Mouse (Mus musculus) kidney, postnatal 0 days (tissue): ENCODE measurements around the gene Olfr1424. TPM values are rescaled to one million over a fixed set of nuclear protein-coding genes. Genes with fewer than 3 reads are reported as not detected.

ENCODE experiments used
- ATAC-seq: fragments of 200-750 bp; cut with Nextera tagmentation; replicated peaks from 2 replicates; pipeline ENCODE4 v1.8.0; 2017; ENCODE audit warnings: low read depth, moderate number of reproducible peaks, moderate TSS enrichment, moderate library complexity; ENCODE audit not compliant: low FRiP score
- DNase-seq: peaks from one replicate; pipeline ENCODE4 v3.0.0-alpha.2; 2016; ENCODE audit warnings: low spot score
- H3K27ac ChIP-seq: fragments of 300-500 bp; sonication (generic); 2 replicates; pipeline ENCODE4 v1.5.1; 2014; ENCODE audit warnings: mild to moderate bottlenecking
- H3K27me3 ChIP-seq: fragments of 300-500 bp; sonication (generic); 2 replicates; pipeline ENCODE4 v1.6.1; 2014; ENCODE audit warnings: low read length, mixed read lengths; ENCODE audit not compliant: insufficient read depth
- H3K36me3 ChIP-seq: fragments of 300-500 bp; sonication (generic); 2 replicates; pipeline ENCODE4 v1.6.1; 2014; ENCODE audit warnings: low read length, mixed read lengths; ENCODE audit not compliant: insufficient read depth
- H3K4me1 ChIP-seq: fragments of 300-500 bp; sonication (generic); replicated peaks from 2 replicates; pipeline ENCODE4 v1.6.1; 2014; ENCODE audit warnings: antibody characterized with exemption, low read length, mixed read lengths; ENCODE audit not compliant: insufficient read depth
- H3K4me2 ChIP-seq: fragments of 300-500 bp; sonication (generic); 2 replicates; pipeline ENCODE4 v1.6.1; 2014; ENCODE audit warnings: mild to moderate bottlenecking, low read length, moderate library complexity, mixed read lengths
- H3K4me3 ChIP-seq: fragments of 300-500 bp; sonication (generic); replicated peaks from 2 replicates; pipeline ENCODE4 v1.5.1; 2014; ENCODE audit warnings: low read depth, low read length
- H3K9ac ChIP-seq: fragments of 300-500 bp; sonication (generic); 2 replicates; pipeline ENCODE4 v1.6.1; 2014; ENCODE audit warnings: low read depth, low read length
- H3K9me3 ChIP-seq: fragments of 300-500 bp; sonication (generic); replicated peaks from 2 replicates; pipeline ENCODE4 v1.6.1; 2016; ENCODE audit warnings: low read length, inconsistent platforms, mixed read lengths
- CTCF ChIP-seq: IDR thresholded peaks from 2 replicates; pipeline ENCODE4 v1.5.1; 2016; ENCODE audit warnings: antibody characterized with exemption, low read depth, mild to moderate bottlenecking, moderate library complexity
- WGBS: fragments of 180-500 bp; shearing (Covaris S2); extraction: QIAGEN DNeasy Blood & Tissue Kit; methylation state at CpG from one replicate; pipeline ENCODE4 v1.1.7; 2014; 5-methylcytosine and 5-hydroxymethylcytosine counted together
- polyA plus RNA-seq: library from polyadenylated mRNA; unstranded; fragments of >200 nt; fragmentation: Nextera tagmentation; extraction: Ambion mirVana; gene quantifications from 2 replicates; pipeline ENCODE4 v1.2.1, GENCODE M21; 2015

The Olfr1424 gene
- polyA plus RNA-seq, 1 experiment from 2014 or later: not detected

DNA sequence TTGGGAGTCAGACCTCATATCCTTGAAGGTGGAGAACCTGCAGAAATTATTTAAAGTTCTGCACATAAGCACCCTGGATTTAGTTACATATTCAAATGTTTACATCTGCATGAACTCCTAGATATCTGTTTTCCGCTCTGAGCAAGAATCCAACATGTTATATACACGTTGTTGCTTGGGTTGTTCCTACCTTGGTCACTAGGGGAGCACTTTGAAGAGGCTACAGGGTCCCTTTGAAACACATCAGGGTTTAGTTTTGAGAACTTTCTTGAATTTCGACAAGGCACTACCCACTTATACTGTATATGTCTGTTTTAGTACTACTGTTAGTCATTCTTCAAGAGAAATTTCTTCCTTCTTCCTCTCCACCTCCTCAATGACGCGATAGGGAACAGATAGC, 19.3 kb downstream of the Olfr1424 start:
- no peak for ATAC-seq
- WGBS: 91% methylated on average over 5 of the region's 5 CpGs

DNA sequence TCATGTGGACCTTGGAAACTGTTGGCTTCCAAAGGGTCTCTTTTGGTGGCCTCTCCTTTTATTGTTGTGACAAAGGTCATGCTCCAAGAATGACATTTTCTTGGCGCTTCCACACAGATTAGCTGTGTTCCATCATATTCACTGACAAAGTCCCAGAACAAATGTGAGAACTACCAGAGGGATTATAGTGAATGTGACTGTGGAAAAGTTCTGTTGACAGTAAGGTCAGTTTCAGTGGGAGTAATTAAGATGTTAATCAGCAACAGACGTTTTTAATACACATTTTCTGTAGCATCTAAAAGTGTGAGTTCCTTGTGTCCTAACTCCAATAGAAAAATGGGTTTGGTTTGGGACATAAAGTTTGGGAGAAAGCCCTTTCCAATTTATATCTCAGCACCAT, 21.3 kb downstream of the Olfr1424 start, which contains the start of gene Olfr1423:
Gene Olfr1423, minus strand, starts transcription at position 101 of the 400 bp plus-strand sequence.
- Histone ChIP-seq H3K4me1 (no peaks in the 10 kb centered on the region), H3K27ac (no peak within 1 kb of the TSS), H3K9ac (no peak within 1 kb of the TSS), H3K27me3 (no peaks in the 10 kb centered on the region), H3K4me3 (no peak within 1 kb of the TSS), H3K9me3 (no peaks in the 10 kb centered on the region), H3K36me3 (no peaks in the 10 kb centered on the region), H3K4me2 (no peak within 1 kb of the TSS)
- ATAC-seq (no peak), DNase-seq (no peak)
- WGBS: 55% methylated on average over 2 of the region's 2 CpGs
- TF ChIP-seq CTCF: no peak

More for the DNA sequence above, 19.3 kb downstream of the Olfr1424 start:
- no peak overlapping the region for H3K27ac ChIP-seq
- no peak for TF ChIP-seq CTCF
- H3K36me3 ChIP-seq: no peaks in the 10 kb centered on the region
- no peaks in the 10 kb centered on the region for H3K9me3 ChIP-seq
- no peaks in the 10 kb centered on the region for H3K27me3 ChIP-seq
- no peak for DNase-seq
- H3K4me2 ChIP-seq: no peak overlapping the region
- no peak overlapping the region for H3K4me3 ChIP-seq
- H3K9ac ChIP-seq: no peak overlapping the region
- no peaks in the 10 kb centered on the region for H3K4me1 ChIP-seq

DNA sequence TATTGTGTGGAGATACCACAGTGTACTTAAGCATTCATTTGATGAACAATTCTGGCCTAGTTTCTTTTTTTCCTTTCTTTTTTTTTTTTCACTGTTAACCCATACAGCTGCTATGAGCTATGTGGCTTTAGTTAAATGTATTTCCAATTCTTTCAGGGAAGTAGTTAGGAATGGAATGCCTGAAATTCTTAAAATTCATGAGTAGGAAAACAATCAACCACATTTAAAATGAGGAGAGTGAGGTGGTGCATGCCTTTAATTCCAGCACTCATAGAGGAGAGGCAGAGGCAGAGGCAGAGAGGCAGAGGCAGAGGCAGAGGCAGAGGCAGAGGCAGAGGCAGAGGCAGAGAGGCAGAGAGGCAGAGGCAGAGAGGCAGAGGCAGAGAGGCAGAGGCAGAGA, 24.8 kb downstream of the Olfr1424 start:
- DNase-seq (peak; percentile 10), ATAC-seq (no peak)
- Histone ChIP-seq H3K4me2 (no peak overlapping the region), H3K36me3 (no peaks in the 10 kb centered on the region), H3K9me3 (no peaks in the 10 kb centered on the region), H3K4me3 (no peak overlapping the region), H3K4me1 (no peaks in the 10 kb centered on the region), H3K9ac (no peak overlapping the region), H3K27ac (no peak overlapping the region), H3K27me3 (no peaks in the 10 kb centered on the region)
- TF ChIP-seq CTCF: no peak

DNA sequence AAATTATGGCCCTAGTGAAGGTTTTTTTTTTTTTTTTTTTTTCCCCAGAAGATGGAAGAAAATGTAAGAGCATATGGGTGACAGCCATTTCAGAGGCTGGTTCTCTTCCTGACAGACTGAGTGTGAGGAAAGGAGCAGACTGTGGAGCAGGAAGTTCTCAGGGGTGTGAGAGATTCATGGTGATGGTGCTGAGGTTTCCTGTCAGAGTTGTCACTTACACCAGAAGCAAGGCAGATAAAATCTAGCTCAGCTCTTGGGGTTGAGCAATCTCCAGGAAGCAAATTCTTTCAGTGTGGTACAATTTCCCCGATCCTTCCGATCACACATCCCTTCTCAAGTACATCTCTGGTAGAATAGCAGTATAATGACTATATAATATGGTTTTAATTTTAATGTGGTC, 35.9 kb downstream of the Olfr1424 start:
- no peaks in the 10 kb centered on the region for H3K27me3 ChIP-seq
- no peak overlapping the region for H3K27ac ChIP-seq
- no peaks in the 10 kb centered on the region for H3K9me3 ChIP-seq
- no peak overlapping the region for H3K4me2 ChIP-seq
- no peak overlapping the region for H3K9ac ChIP-seq
- no peaks in the 10 kb centered on the region for H3K36me3 ChIP-seq
- H3K4me1 ChIP-seq: no peaks in the 10 kb centered on the region
- no peak overlapping the region for H3K4me3 ChIP-seq
- ATAC-seq (no peak), DNase-seq (no peak)
- TF ChIP-seq CTCF: no peak
- WGBS: 75% methylated on average over 2 of the region's 2 CpGs

DNA sequence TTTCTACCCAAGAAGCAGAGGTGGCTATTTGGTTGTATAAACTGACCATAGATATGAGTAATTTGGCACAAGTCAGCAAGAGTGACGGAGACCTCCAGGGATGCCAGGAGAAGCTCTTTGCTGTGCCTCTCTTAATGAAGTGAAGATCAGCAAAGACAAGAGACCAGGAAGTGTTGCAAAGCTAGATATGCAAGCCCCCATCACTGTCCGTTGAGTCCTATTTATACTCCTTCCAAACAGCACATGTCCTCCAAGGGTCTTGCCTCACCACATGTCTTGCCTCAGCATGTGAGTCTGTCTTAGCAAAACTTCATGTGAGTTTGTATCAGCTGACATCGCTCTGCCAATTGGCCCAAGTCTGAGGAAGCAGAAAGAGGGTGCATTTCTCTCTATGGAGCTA, 37.1 kb downstream of the Olfr1424 start:
- WGBS: 92% methylated on average over 3 of the region's 3 CpGs
- TF ChIP-seq CTCF: no peak

DNA sequence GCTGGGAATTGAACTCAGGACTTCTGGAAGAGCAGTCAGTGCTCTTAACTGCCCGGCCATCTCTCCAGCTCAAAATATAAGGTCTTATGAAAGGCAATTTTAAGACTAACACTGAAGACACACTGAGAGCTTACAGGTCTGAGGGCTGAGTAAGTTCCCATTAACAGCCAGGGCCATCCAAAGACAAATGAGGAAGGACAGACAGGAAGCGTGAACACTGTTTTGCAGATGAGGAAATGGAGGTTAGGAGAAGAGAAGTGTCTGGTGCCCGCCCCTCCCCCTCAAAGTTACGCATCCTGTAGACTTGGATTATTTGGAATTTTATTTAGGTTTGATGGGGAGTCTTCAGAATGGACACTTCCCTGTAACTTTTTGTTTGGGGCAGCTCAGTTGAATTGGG, 38.3 kb downstream of the Olfr1424 start:
- no peak overlapping the region for H3K4me3 ChIP-seq
- no peaks in the 10 kb centered on the region for H3K27me3 ChIP-seq
- ATAC-seq (no peak), DNase-seq (no peak)
- H3K4me2 ChIP-seq: no peak overlapping the region
- no peak for TF ChIP-seq CTCF
- no peaks in the 10 kb centered on the region for H3K4me1 ChIP-seq
- H3K9ac ChIP-seq: no peak overlapping the region
- no peaks in the 10 kb centered on the region for H3K9me3 ChIP-seq
- no peak overlapping the region for H3K27ac ChIP-seq
- WGBS: 80% methylated on average over 4 of the region's 4 CpGs
- H3K36me3 ChIP-seq: no peaks in the 10 kb centered on the region

More for the DNA sequence above, 37.1 kb downstream of the Olfr1424 start:
- Histone ChIP-seq H3K27me3 (no peaks in the 10 kb centered on the region), H3K4me1 (no peaks in the 10 kb centered on the region), H3K36me3 (no peaks in the 10 kb centered on the region), H3K4me2 (no peak overlapping the region), H3K27ac (no peak overlapping the region), H3K4me3 (no peak overlapping the region), H3K9me3 (no peaks in the 10 kb centered on the region), H3K9ac (no peak overlapping the region)
- no peak for ATAC-seq
- no peak for DNase-seq

DNA sequence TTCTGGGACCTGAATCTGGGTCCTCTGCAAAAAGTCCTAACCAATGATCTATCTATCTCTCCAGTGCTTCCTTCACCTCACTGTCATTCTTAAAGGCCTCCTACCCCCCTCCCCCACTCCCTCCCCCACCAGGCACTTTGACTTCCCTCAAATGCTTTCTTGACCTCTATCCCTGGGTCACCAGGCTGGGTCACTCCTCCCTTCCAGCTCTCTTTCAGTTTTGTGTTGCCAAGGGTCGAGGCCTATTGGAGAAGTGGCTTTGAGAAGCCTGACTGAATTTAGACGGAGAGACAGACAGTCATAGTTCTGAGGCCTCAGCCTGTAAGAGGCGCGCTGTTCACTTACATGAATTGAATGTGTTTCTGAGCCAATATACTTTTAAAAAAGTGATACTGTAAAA, 46.3 kb downstream of the Olfr1424 start:
- DNase-seq (no peak), ATAC-seq (no peak)
- WGBS: 65% methylated on average over 4 of the region's 4 CpGs
- no peak overlapping the region for H3K9ac ChIP-seq
- no peak overlapping the region for H3K4me3 ChIP-seq
- H3K9me3 ChIP-seq: no peaks in the 10 kb centered on the region
- no peaks in the 10 kb centered on the region for H3K36me3 ChIP-seq
- no peak for TF ChIP-seq CTCF
- no peaks in the 10 kb centered on the region for H3K4me1 ChIP-seq
- no peak overlapping the region for H3K4me2 ChIP-seq
- H3K27me3 ChIP-seq: no peaks in the 10 kb centered on the region
- H3K27ac ChIP-seq: no peak overlapping the region
